Mouse (Mus musculus) T-helper 2 cell (primary cell): ENCODE measurements around the gene Ttc9b.
"Not testable (repeated sequence)": the region's sequence is repeated elsewhere in the genome, so short reads cannot be mapped to it uniquely, and the experiment has no call there.

Source experiments
- in situ Hi-C: fragments of 300-600 bp; cut with MboI, MseI; formaldehyde crosslinking; loops from one replicate; pipeline ENCODE4 v1.15.1; 2025; ENCODE audit warnings: high pct_unique_total_duplicates

Gene Ttc9b

GRCm38 (mm10) chr7:27653681-27654437 lies at the start of gene Ttc9b:
Gene Ttc9b (plus strand): TSS chr7:27653915.
- in situ Hi-C loops = loop anchor here (5.0 kb wide), 1 partner anchor 57 kb away; no protein-coding TSS in a partner anchor

GRCm38 (mm10) chr7:27604661-27605348 lies 48.9 kb upstream of the Ttc9b start:
- in situ Hi-C loops = no loop called here

- in situ Hi-C loops = no loop called here
Observed at GRCm38 (mm10) chr7:27605499-27606285, 48.0 kb upstream of the Ttc9b start.

DNA sequence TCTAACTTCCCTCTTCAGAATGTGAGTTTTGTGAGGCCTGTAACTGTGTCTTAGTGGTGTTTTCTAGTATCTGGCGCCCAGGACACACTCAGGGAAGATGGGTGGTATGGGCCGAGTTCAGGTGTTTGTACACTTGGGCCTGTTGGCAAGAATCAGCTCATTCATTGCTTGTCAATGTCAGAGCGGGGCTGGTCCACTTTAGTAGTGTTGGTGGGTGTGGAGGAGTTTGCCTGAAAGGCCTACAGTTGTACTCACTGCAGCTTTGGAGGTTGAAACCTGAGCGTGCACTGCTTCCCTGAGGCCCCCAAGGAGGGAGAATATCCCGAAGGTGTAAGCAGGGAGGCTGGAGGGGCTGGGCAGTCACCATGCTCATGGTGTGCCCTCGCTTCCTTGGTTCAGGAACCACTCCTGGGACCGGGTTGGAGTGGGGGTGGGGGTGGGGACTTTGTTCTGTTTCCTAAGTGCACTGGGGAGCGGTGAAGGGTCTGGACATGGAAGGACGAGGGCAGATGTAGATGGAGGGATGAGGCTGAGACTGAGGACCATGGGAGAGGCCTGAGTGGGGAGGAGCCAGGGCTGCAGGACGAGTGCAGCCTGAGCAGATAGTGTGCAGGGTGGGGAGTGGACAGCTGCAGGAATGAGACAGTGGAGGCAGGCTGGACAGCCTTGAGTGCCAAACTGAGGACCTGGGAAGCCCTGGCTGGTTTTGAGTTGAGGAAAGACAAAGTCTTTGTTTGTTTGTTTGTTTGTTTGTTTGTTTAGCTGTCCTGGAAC lies 47.0 kb upstream of the Ttc9b start:
- in situ Hi-C loops = no loop called here

- in situ Hi-C loops = no loop called here
Observed at GRCm38 (mm10) chr7:27607580-27607979, 46.1 kb upstream of the Ttc9b start.

DNA sequence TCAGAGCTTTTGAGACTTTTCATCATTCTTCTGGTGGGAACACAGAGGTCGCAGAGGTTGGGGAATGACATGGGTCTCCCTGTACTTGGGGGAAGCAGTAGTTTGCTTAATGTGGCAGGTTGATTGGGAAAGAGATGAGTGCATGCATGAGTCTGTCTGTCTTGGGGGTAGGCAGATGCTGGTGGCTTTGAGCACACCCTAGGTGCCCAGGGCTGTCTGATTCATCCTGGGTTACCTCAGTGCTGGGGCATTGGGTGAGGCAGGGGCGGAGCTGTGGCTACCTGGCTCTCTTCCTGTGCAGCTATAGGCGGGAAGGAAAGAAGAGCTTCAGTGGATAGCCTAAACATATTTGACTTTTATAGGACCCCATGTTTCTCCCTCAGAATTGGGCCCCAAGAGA lies 45.6 kb upstream of the Ttc9b start:
- in situ Hi-C loops = no loop called here

GRCm38 (mm10) chr7:27609285-27609684 lies 44.4 kb upstream of the Ttc9b start:
- in situ Hi-C loops = no loop called here

- in situ Hi-C loops = no loop called here
Observed at GRCm38 (mm10) chr7:27609688-27610087, 44.0 kb upstream of the Ttc9b start.

DNA sequence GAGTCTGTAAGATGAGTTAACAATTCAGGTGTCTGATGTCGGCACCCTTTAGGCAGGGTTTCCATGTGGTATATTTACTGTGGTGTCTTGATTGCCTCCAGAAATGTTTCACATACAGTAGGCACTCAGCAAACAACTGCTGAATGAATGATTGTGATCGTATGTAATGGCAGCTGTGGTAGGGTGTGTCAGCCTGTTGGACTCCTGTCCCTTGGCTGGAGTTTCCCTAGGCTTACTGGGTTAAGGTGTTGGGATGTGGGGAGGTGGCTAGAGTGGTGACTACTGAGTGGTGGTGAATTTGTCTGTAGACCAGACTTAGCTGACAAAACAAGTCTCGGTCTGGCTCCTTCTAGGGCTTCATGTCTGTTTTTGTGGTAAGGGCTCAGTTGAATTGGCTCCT lies 43.3 kb upstream of the Ttc9b start:
- in situ Hi-C loops = no loop called here

- in situ Hi-C loops = no loop called here
Observed at GRCm38 (mm10) chr7:27610871-27611270, 42.8 kb upstream of the Ttc9b start.

- in situ Hi-C loops = no loop called here
Observed at GRCm38 (mm10) chr7:27612940-27613339, 40.8 kb upstream of the Ttc9b start.

DNA sequence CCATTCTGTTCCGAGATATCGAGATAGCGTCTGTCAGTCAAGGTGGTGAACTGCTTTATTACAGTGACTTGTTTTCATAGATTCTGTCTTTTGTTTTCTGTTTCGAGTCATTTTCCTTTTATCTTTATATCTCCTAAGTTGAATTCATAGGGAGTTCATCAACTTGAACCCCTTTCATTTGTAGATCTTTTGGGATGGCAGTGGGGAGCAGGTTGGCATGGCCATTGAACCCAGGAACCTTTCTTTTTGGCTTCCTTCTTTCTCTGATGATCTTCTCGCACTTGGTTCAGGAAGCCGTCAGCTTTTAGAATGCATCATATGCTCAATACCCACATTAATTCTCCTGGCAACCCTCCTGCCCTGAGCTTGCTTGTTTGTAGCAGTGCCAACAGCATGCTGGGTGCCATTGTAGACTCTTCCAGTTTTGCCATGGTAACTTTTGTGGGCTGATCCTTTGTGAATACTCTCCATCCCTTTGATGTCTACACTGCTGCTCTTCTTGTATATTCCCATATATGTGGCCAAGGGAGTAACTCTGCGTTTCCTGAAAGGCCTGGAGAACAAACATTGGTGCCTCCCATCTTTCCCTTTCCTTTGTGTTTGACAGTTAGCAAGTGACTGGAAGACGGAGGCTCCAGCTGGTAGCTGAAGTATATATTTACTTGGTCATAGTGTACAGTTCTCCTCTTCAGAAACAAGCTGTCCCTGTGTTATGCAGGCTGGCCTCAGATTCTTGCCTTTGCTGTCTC lies 39.8 kb upstream of the Ttc9b start:
- in situ Hi-C loops = no loop called here

DNA sequence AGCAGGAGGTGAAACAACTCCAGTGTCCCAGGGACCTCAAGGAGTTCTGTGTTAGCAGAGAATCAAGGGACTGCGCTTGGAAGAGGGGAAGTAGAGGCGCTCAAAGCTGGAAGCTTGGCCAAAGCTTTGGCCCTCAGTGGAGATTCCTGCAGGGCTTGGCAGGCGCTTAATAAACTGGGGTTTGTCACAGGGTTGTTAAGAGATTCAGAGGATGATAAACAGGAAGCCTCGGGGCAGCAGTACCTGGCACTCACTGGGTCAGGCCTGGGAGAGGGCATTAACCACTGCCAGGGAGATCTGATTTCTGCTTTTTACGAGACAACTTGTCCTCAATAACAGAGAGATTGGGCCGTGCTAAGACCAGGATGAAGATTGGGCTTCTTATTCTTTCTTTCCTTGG lies 32.7 kb upstream of the Ttc9b start:
- in situ Hi-C loops = no loop called here

- in situ Hi-C loops = no loop called here
Observed at GRCm38 (mm10) chr7:27622234-27622633, 31.5 kb upstream of the Ttc9b start.

DNA sequence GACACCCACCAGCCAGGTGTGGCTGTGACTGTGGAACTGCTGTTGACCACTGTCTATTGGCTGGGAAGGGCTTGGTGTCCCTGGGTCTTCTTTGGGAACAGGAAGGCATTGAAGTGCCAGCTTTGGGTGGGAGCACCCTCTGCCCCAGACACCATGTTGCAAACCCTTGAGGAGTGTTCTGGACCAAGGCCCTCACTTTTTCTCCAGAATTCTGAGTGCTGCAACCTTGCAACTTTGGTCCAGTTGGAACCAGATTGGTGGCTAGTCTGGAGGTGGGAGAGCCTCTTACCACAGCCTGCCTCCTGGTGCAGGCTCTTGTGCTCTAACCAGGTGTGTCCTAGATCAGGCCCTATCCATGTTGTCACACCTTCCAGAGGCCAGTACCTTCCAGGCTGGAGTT lies 28.7 kb upstream of the Ttc9b start:
- in situ Hi-C loops = no loop called here

- in situ Hi-C loops = no loop called here
Observed at GRCm38 (mm10) chr7:27627707-27628106, 26.0 kb upstream of the Ttc9b start.

DNA sequence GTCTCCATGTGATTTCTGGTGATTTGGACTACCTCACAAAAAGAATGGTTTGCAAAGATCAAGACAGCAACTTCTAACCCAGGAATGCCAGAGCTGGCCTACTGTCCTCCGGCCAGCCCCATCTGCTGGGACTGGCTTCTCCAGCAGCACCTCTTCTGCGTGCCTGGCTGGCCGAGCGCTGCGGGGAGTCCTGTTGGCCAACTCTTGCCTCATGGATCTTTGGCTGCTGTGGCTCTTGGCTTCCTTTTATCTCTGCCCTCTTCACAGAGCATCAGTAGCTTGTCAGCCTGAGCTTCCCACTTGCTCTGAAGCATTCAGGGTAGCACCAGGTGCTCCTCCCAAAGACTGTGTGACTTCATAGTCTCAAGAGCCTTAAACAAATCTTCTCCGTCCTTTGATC lies 25.5 kb upstream of the Ttc9b start:
- in situ Hi-C loops = no loop called here

DNA sequence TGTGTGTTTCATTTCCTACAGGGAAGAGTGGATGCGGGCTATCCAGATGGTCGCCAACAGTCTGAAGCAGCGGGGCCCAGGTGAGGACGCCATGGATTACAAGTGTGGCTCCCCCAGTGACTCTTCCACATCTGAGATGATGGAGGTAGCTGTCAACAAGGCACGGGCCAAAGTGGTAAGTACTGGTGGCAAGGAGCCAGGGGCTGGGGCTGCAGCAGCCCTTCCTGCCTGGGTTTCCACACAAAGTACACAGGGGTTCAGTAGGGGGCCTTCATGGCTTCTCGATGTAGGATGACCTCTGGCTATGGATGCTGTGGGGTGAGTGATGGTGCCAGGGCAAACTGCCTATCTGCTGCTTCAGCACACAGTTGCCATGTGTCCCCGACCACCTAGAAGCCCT lies 24.9 kb upstream of the Ttc9b start:
- in situ Hi-C loops = not testable (repeated sequence)

GRCm38 (mm10) chr7:27631439-27631838 lies 22.3 kb upstream of the Ttc9b start:
- in situ Hi-C loops = no loop called here

GRCm38 (mm10) chr7:27633166-27633565 lies 20.5 kb upstream of the Ttc9b start:
- in situ Hi-C loops = no loop called here

DNA sequence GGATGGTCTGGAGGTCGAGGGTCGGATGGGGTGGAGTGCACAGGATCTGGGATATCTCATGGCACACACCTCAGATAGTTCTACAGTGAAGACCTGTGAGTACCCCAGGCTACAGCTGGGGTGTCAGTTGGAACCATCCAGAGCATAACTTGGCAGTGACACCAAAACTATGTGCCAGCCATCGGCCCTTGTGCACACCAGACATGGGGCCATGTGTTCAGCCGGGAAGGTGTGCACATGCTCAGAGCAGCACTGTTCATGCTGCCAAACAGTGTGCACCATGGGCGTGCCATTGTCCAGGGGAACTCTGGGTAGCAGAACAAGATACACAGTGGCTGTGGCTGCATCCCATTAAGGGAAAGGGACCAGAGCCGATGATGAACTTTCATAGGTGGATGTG lies 19.0 kb upstream of the Ttc9b start:
- in situ Hi-C loops = no loop called here
